Mouse (Mus musculus) lung, embryonic 14.5 days (tissue): ENCODE measurements at regions not wholly inside any gene's neighbourhood (a gene's known extent, or its start where the extent isn't known, plus 50 kb on each side); places are given as distances from the start of the nearest gene placed in this dataset.

Source experiments
- ATAC-seq: fragments of 200-750 bp; cut with Nextera tagmentation; 2 replicates; pipeline ENCODE4 v1.8.0; 2017; ENCODE audit warnings: mild to moderate bottlenecking, moderate TSS enrichment, moderate library complexity; ENCODE audit not compliant: insufficient read depth
- DNase-seq: peaks from one replicate; pipeline ENCODE4 v3.0.0-alpha.2; 2015
- H3K27ac ChIP-seq: fragments of 300-500 bp; sonication (generic); 2 replicates; pipeline ENCODE4 v1.5.1; 2014; ENCODE audit warnings: low read depth, mild to moderate bottlenecking, moderate library complexity
- H3K27me3 ChIP-seq: fragments of 300-500 bp; sonication (generic); 2 replicates; pipeline ENCODE4 v1.6.1; 2014; ENCODE audit warnings: low read length, control low read depth; ENCODE audit not compliant: insufficient read depth
- H3K36me3 ChIP-seq: fragments of 300-500 bp; sonication (generic); 2 replicates; pipeline ENCODE4 v1.6.1; 2014; ENCODE audit warnings: control low read depth; ENCODE audit not compliant: insufficient read depth
- H3K4me1 ChIP-seq: fragments of 300-500 bp; sonication (generic); 2 replicates; pipeline ENCODE4 v1.6.1; 2014; ENCODE audit warnings: antibody characterized with exemption, control low read depth; ENCODE audit not compliant: insufficient read depth
- H3K4me2 ChIP-seq: fragments of 300-500 bp; sonication (generic); 2 replicates; pipeline ENCODE4 v1.6.1; 2014; ENCODE audit warnings: mild to moderate bottlenecking
- H3K4me3 ChIP-seq: fragments of 300-500 bp; sonication (generic); 2 replicates; pipeline ENCODE4 v1.5.1; 2014; ENCODE audit warnings: low read depth, low read length
- H3K9ac ChIP-seq: fragments of 300-500 bp; sonication (generic); 2 replicates; pipeline ENCODE4 v1.6.1; 2014
- H3K9me3 ChIP-seq: fragments of 300-500 bp; sonication (generic); 2 replicates; pipeline ENCODE4 v1.6.1; 2016; ENCODE audit warnings: low read depth, low read length, control low read depth
- CTCF ChIP-seq: IDR thresholded peaks from 2 replicates; pipeline ENCODE4 v1.5.1; 2016; ENCODE audit warnings: antibody characterized with exemption, low read depth
- WGBS: fragments of 180-500 bp; shearing (Covaris S2); extraction: QIAGEN DNeasy Blood & Tissue Kit; methylation state at CpG from one replicate; pipeline ENCODE4 v1.1.7; 2014; 5-methylcytosine and 5-hydroxymethylcytosine counted together

- WGBS: 37% methylated on average over 4 of the region's 4 CpGs
- no peak for TF ChIP-seq CTCF
- Histone ChIP-seq H3K27me3 (no peaks in the 10 kb centered on the region; the same call in 1 of the 2 replicates), H3K36me3 (no peaks in the 10 kb centered on the region), H3K4me3 (no peak overlapping the region), H3K4me1 (peaks cover 5% of the 10 kb centered on the region; the same call in 1 of the 2 replicates), H3K27ac (no peak overlapping the region), H3K9me3 (no peaks in the 10 kb centered on the region), H3K9ac (no peak overlapping the region), H3K4me2 (no peak overlapping the region)
- DNase-seq (no peak), ATAC-seq (no peak)
Observed at GRCm38 (mm10) chr1:61296831-61297230, 319.1 kb downstream of the Icos start.

DNA sequence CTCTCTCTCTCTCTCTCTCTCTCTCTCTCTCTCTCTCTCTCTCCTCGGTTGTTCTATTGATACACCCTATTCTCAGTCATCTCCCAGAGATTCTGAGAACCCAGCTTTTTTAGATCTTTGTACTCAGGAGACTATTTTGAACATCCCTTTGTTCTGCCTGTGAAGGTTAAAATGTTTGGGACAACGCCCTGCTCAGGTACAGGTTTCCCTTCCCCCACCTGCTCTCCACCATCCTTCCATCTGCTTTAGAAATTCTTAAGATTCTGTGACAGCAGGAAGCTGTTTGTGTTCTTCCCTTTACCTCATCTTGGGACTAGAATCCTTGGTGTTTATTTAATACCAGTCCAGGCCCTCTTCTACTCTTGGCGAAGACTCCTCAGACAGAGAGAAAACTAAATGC, 319.6 kb downstream of the Icos start:
- no peak overlapping the region for H3K27ac ChIP-seq
- H3K27me3 ChIP-seq: no peaks in the 10 kb centered on the region; the same call in 1 of the 2 replicates
- ATAC-seq (no peak), DNase-seq (no peak)
- no peak overlapping the region for H3K4me2 ChIP-seq
- no peak overlapping the region for H3K4me3 ChIP-seq
- H3K36me3 ChIP-seq: no peaks in the 10 kb centered on the region
- TF ChIP-seq CTCF: no peak
- H3K9ac ChIP-seq: no peak overlapping the region
- 62% methylated on average over 3 of the region's 3 CpGs for WGBS
- H3K9me3 ChIP-seq: no peaks in the 10 kb centered on the region
- peaks cover 5% of the 10 kb centered on the region; the same call in 1 of the 2 replicates for H3K4me1 ChIP-seq

GRCm38 (mm10) chr1:61298064-61298463, 320.3 kb downstream of the Icos start:
- H3K4me3 ChIP-seq: no peak overlapping the region
- TF ChIP-seq CTCF: peak; percentile 68
- no peaks in the 10 kb centered on the region; the same call in 1 of the 2 replicates for H3K27me3 ChIP-seq
- H3K27ac ChIP-seq: no peak overlapping the region
- 16% methylated on average over 3 of the region's 3 CpGs for WGBS
- H3K4me1 ChIP-seq: peaks cover 8% of the 10 kb centered on the region; the same call in 1 of the 2 replicates
- no peaks in the 10 kb centered on the region for H3K9me3 ChIP-seq
- H3K36me3 ChIP-seq: no peaks in the 10 kb centered on the region
- DNase-seq (peak; percentile 93), ATAC-seq (peak; percentile 48; the same call in 1 of the 2 replicates)
- H3K4me2 ChIP-seq: no peak overlapping the region
- no peak overlapping the region for H3K9ac ChIP-seq

- H3K9ac ChIP-seq: no peak overlapping the region
- peaks cover 8% of the 10 kb centered on the region; the same call in 1 of the 2 replicates for H3K4me1 ChIP-seq
- H3K4me3 ChIP-seq: no peak overlapping the region
- H3K27ac ChIP-seq: no peak overlapping the region
- WGBS: 84% methylated on average over 6 of the region's 6 CpGs
- DNase-seq: no peak
- no peaks in the 10 kb centered on the region; the same call in 1 of the 2 replicates for H3K27me3 ChIP-seq
- no peaks in the 10 kb centered on the region for H3K36me3 ChIP-seq
- no peaks in the 10 kb centered on the region for H3K9me3 ChIP-seq
- no peak overlapping the region for H3K4me2 ChIP-seq
- ATAC-seq: no peak
- no peak for TF ChIP-seq CTCF
Observed at GRCm38 (mm10) chr1:61298779-61299178, 321.1 kb downstream of the Icos start.

DNA sequence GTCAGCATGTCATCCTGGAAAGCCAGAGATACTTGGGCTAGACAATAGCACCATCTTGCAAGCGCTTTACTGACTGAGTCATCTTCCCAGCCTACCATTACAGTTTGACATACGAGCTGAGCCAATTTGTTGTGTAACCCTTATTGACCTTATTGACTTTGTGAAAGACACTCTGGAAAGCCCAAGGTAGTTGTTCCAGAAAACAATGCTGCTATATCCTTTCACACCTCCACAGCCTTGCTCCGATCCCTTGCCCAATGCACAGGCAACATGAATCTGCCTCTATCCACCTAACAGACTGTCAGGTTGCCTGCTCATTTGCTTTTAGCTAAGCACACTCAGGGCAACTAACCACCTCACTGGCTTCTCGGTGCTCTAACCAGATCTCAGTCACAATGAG, 322.8 kb downstream of the Icos start:
- ATAC-seq (no peak), DNase-seq (no peak)
- H3K36me3 ChIP-seq: no peaks in the 10 kb centered on the region
- peaks cover 8% of the 10 kb centered on the region; the same call in 1 of the 2 replicates for H3K4me1 ChIP-seq
- H3K27me3 ChIP-seq: no peaks in the 10 kb centered on the region; the same call in 1 of the 2 replicates
- TF ChIP-seq CTCF: no peak
- no peak overlapping the region for H3K9ac ChIP-seq
- no peak overlapping the region for H3K4me3 ChIP-seq
- no peaks in the 10 kb centered on the region for H3K9me3 ChIP-seq
- no peak overlapping the region for H3K4me2 ChIP-seq
- WGBS: 51% methylated on average over 4 of the region's 4 CpGs
- no peak overlapping the region for H3K27ac ChIP-seq

- Histone ChIP-seq H3K4me2 (no peak overlapping the region), H3K4me3 (no peak overlapping the region), H3K36me3 (no peaks in the 10 kb centered on the region), H3K27me3 (no peaks in the 10 kb centered on the region; the same call in 1 of the 2 replicates), H3K4me1 (peaks cover 8% of the 10 kb centered on the region; the same call in 1 of the 2 replicates), H3K9me3 (no peaks in the 10 kb centered on the region), H3K9ac (no peak overlapping the region), H3K27ac (no peak overlapping the region)
- ATAC-seq: no peak
- DNase-seq: no peak
- no peak for TF ChIP-seq CTCF
- 59% methylated on average over 24 of the region's 24 CpGs for WGBS
Observed at GRCm38 (mm10) chr1:61301041-61302030, 323.6 kb downstream of the Icos start.

- H3K4me1 ChIP-seq: peaks cover 8% of the 10 kb centered on the region; the same call in 1 of the 2 replicates
- H3K27me3 ChIP-seq: no peaks in the 10 kb centered on the region; the same call in 1 of the 2 replicates
- H3K36me3 ChIP-seq: no peaks in the 10 kb centered on the region
- no peak overlapping the region for H3K4me2 ChIP-seq
- no peak overlapping the region for H3K4me3 ChIP-seq
- ATAC-seq (no peak), DNase-seq (no peak)
- H3K27ac ChIP-seq: no peak overlapping the region
- H3K9me3 ChIP-seq: no peaks in the 10 kb centered on the region
- WGBS: 58% methylated on average over 8 of the region's 8 CpGs
- no peak for TF ChIP-seq CTCF
- H3K9ac ChIP-seq: no peak overlapping the region
Observed at GRCm38 (mm10) chr1:61302570-61303071, 324.9 kb downstream of the Icos start.
